Mouse (Mus musculus) intestine, embryonic 16.5 days (tissue): ENCODE measurements around the gene Xlr3a. TPM values are rescaled to one million over a fixed set of nuclear protein-coding genes. Genes with fewer than 3 reads are reported as not detected.
"Not testable (repeated sequence)": the region's sequence is repeated elsewhere in the genome, so short reads cannot be mapped to it uniquely, and the experiment has no call there.

Experiments used
- ATAC-seq: fragments of 200-750 bp; cut with Nextera tagmentation; 2 replicates; pipeline ENCODE4 v1.8.0; 2017; ENCODE audit warnings: moderate TSS enrichment, moderate library complexity
- H3K27ac ChIP-seq: fragments of 300-500 bp; sonication (generic); 2 replicates; pipeline ENCODE4 v1.5.1; 2014; ENCODE audit warnings: mild to moderate bottlenecking, low read length
- H3K27me3 ChIP-seq: fragments of 300-500 bp; sonication (generic); replicated peaks from 2 replicates; pipeline ENCODE4 v1.6.1; 2014; ENCODE audit warnings: low read length, control low read depth, mixed read lengths; ENCODE audit not compliant: control insufficient read depth, insufficient read depth
- H3K36me3 ChIP-seq: fragments of 300-500 bp; sonication (generic); 2 replicates; pipeline ENCODE4 v1.6.1; 2014; ENCODE audit warnings: low read length, control low read depth; ENCODE audit not compliant: control insufficient read depth, insufficient read depth
- H3K4me1 ChIP-seq: fragments of 300-500 bp; sonication (generic); 2 replicates; pipeline ENCODE4 v1.6.1; 2014; ENCODE audit warnings: low read length, control low read depth, mixed read lengths; ENCODE audit not compliant: control insufficient read depth, insufficient read depth
- H3K4me2 ChIP-seq: fragments of 300-500 bp; sonication (generic); 2 replicates; pipeline ENCODE4 v1.6.1; 2014; ENCODE audit warnings: low read depth, low read length, control low read depth
- H3K4me3 ChIP-seq: fragments of 300-500 bp; sonication (generic); 2 replicates; pipeline ENCODE4 v1.5.1; 2014; ENCODE audit warnings: mild to moderate bottlenecking, low read length
- H3K9ac ChIP-seq: fragments of 300-500 bp; sonication (generic); 2 replicates; pipeline ENCODE4 v1.6.1; 2014; ENCODE audit warnings: low read depth, low read length
- H3K9me3 ChIP-seq: fragments of 300-500 bp; sonication (generic); 2 replicates; pipeline ENCODE4 v1.6.1; 2016; ENCODE audit warnings: low read length, control low read depth; ENCODE audit not compliant: control insufficient read depth
- WGBS: fragments of 180-500 bp; shearing (Covaris S2); extraction: QIAGEN DNeasy Blood & Tissue Kit; methylation state at CpG from one replicate; pipeline ENCODE4 v1.1.7; 2014; 5-methylcytosine and 5-hydroxymethylcytosine counted together
- polyA plus RNA-seq: library from polyadenylated mRNA; unstranded; fragments of >200 nt; fragmentation: Nextera tagmentation; extraction: Ambion mirVana; gene quantifications from 2 replicates; pipeline ENCODE4 v1.2.1, GENCODE M21; 2015

Gene Xlr3a
- 8.8 and 9.4 TPM in 2 replicates for polyA plus RNA-seq

GRCm38 (mm10) chrX:73096941-73097508, at the start of gene Xlr3a:
Gene Xlr3a, minus strand, starts transcription at chrX:73097095.
- 68% methylated on average over 13 of the region's 13 CpGs for WGBS
- not testable (repeated sequence) for H3K36me3 ChIP-seq, H3K9ac ChIP-seq, H3K4me3 ChIP-seq, H3K4me1 ChIP-seq, H3K9me3 ChIP-seq, H3K4me2 ChIP-seq, H3K27ac ChIP-seq, ATAC-seq, H3K27me3 ChIP-seq

- H3K9ac ChIP-seq, H3K27me3 ChIP-seq, H3K4me3 ChIP-seq, H3K9me3 ChIP-seq, H3K4me1 ChIP-seq, H3K4me2 ChIP-seq, H3K27ac ChIP-seq, H3K36me3 ChIP-seq: not testable (repeated sequence)
- WGBS = no CpG with 5 or more reads among the region's 7 CpGs
- ATAC-seq = peak; percentile 59
Measured at GRCm38 (mm10) chrX:73143218-73143618, 46.3 kb upstream of the Xlr3a start.

DNA sequence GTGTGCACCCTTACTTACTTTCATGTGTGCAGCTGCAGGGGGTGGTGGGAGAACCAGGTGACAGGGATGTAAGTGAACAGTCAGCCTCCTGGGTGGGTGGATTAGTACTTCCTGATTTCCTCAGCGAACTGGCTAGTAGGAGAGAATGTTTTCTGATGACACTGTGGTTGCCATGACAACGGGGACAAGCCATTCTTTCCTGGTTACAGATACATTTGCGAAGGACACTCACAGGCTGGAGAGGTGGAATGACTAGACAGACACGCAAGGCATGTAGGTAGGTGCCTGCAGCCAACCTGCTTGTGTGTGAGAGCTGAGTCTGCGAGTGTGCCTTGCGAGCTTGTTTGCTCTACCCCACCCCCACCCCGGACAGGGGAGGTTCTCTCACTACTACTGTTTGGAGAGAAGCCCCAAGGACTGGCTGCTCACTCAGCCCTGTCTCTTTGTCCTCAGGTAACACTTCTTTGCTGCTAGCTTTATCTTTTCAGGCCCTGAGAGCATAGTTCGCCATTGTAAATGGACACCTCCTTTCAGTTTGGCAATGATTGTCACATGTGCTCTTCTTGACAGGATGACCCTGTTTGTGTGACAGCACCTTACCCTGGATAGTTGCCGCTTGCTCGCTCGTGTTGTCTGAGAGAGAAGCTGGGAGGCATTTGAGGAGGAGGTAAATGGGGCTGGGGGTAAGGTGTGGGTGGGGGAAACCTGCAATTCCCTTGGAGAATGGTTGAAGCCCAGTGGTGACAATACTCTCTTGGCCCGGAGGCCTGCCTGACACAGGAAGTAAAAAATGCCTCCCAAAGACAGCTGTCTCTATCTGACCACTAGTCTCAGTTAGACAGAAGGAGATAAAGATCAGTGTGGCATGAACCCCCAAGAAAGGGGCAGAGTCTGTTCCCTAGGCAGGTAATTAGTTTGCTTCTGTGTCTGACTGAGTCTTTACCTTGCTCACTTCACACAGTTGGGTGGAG, 26.2 kb upstream of the Xlr3a start:
- not testable (repeated sequence) for H3K27me3 ChIP-seq, H3K4me3 ChIP-seq, H3K4me2 ChIP-seq, H3K36me3 ChIP-seq, H3K9me3 ChIP-seq, H3K4me1 ChIP-seq, H3K9ac ChIP-seq, H3K27ac ChIP-seq
- WGBS = no CpG with 5 or more reads among the region's 12 CpGs
- ATAC-seq = peak; percentile 77

DNA sequence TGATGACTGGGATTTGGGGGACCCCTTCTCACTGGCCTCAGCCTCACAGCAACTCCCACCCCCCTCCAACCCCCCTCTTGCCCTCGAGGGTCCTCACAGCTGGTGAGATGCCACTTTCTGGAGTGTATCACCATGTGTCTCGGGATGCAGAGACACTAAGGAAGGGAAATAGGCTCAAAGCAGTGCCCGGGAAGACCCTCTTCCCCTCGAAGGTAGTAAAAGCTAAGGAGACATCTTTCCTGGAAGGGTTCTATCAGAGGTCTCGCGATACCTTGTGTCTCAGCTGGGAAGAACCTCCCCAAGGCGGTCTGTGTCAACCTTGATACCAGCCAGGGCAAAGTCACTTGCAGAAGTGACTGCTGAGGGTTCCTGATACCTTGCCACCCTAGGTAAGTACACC, 19.9 kb upstream of the Xlr3a start, which contains the start of gene Gm14685:
Gene Gm14685 (plus strand): TSS at position 301 of the 400 bp plus-strand sequence.
- H3K36me3 ChIP-seq, H3K9ac ChIP-seq, H3K9me3 ChIP-seq, H3K27me3 ChIP-seq, H3K4me2 ChIP-seq, H3K4me3 ChIP-seq, ATAC-seq, H3K4me1 ChIP-seq, H3K27ac ChIP-seq: not testable (repeated sequence)
- WGBS = no CpG with 5 or more reads among the region's 7 CpGs

DNA sequence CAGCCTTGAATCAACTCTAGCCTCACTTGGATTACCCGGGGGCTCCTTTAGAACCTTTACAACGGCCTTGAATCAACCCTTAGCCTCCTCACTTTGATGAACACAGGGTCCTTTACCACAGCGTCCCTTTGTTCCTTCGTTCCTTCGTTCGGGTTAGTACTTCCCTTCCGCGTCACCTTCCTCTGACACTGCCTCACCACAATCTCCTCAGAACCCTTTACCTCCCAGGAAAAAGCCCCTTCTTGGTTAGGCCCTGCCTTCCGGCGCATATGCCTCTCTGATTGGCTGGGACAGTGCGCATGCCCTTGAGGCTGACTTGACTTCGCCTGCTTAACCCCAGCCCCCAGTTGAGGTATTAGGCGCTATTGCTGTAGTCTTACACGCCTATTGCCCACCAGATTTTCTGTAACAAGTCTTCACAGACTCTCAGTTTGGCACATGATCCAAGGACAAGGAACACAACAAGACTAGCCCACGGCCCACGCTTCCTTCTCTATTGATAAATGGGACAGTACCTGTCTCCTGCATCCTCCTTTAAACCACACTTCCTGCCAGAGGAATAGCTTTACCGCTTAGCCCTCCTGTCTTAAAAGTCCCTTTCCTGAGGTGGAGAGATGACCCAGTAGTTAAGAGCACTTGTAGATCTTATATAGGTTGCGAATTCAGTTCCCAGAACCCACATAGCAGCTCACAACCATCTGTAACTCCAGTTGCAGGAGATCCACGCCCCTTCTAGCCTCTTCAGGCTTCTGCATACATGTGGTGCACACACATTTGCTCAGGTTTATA, 14.4 kb downstream of the Xlr3a start, which contains the start of gene Xlr4a:
Gene Xlr4a (minus strand): TSS at position 212 of the 789 bp plus-strand sequence.
- not testable (repeated sequence) for H3K4me3 ChIP-seq, H3K27ac ChIP-seq, H3K36me3 ChIP-seq, ATAC-seq, H3K27me3 ChIP-seq, H3K9ac ChIP-seq, H3K9me3 ChIP-seq, H3K4me2 ChIP-seq, H3K4me1 ChIP-seq
- WGBS = 79% methylated on average over 17 of the region's 19 CpGs

DNA sequence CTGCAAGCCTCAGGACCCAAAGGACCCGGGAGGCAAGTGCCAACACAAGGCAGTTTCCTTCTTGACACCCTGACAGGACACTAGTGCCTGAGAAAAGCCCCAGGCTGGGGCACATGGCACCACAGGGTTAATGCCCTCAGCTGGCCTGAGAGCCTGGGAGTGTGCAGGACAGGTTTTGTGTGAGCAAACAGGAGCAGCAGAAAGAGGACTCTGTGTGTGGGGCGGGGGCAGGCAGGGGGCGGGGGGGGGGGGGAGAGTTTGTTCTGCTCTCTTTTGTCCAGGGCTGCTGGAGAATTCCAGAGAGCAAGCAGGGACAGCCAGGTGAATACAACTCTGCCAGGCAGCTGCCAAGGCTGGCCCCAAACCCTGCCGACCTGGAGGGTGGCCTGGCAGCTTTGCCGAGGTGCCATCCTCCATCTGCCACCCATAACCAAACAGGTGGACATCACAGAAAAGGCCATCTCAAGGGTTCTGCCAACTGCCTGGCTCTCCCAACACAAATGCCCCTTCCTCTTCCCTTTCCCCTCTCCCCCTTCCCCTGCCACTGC, 30.1 kb downstream of the Xlr3a start:
- not testable (repeated sequence) for H3K9me3 ChIP-seq, H3K36me3 ChIP-seq, H3K27me3 ChIP-seq, H3K4me2 ChIP-seq, H3K4me3 ChIP-seq, ATAC-seq, H3K4me1 ChIP-seq, H3K27ac ChIP-seq, H3K9ac ChIP-seq
- 88% methylated on average over 1 of the region's 5 CpGs for WGBS

- Histone ChIP-seq H3K9ac (peak within 1 kb of the TSS; percentile 37), H3K9me3 (no peaks in the 10 kb centered on the region), H3K27me3 (no peaks in the 10 kb centered on the region), H3K4me1 (no peaks in the 10 kb centered on the region), H3K4me2 (no peak within 1 kb of the TSS), H3K36me3 (no peaks in the 10 kb centered on the region), H3K4me3 (no peak within 1 kb of the TSS), H3K27ac (no peak within 1 kb of the TSS)
- no peak for ATAC-seq
- WGBS = 19% methylated on average over 7 of the region's 7 CpGs
Measured at GRCm38 (mm10) chrX:73064415-73064793, 32.5 kb downstream of the Xlr3a start, which contains the start of gene Pnma3. Gene Pnma3, plus strand, starts transcription at chrX:73064787.

- Histone ChIP-seq H3K36me3 (no peaks in the 10 kb centered on the region), H3K4me3 (no peak overlapping the region), H3K27ac (no peak overlapping the region), H3K9ac (peak overlapping the region; percentile 37), H3K27me3 (no peaks in the 10 kb centered on the region), H3K4me1 (no peaks in the 10 kb centered on the region), H3K9me3 (no peaks in the 10 kb centered on the region), H3K4me2 (no peak overlapping the region)
- no peak for ATAC-seq
- 38% methylated on average over 24 of the region's 24 CpGs for WGBS
Measured at GRCm38 (mm10) chrX:73063512-73064414, 33.1 kb downstream of the Xlr3a start.
